Mouse (Mus musculus): ENCODE measurements around the gene Wfdc17. TPM values are rescaled to one million over a fixed set of nuclear protein-coding genes. Genes with fewer than 3 reads are reported as not detected.

Gene Wfdc17
- polyA plus RNA-seq, 1 experiment: 0.51 TPM

- 65% methylated on average over 3 of the region's 3 CpGs for WGBS
- H3K27ac ChIP-seq (ENCODE audit: insufficient read depth, low read length): no peak overlapping the region
- DNase-seq: no peak
- TF ChIP-seq CTCF (IDR thresholded peaks at IDR 0.05; ENCODE audit: borderline replicate concordance, insufficient read depth, low read depth, low read length) (no peak), POLR2A (IDR thresholded peaks at IDR 0.05; ENCODE audit: borderline replicate concordance, insufficient read depth, low read length) (no peak)
- H3K27me3 ChIP-seq (ENCODE audit: control insufficient read depth, insufficient read depth, low read length): no peaks in the 10 kb centered on the region
- H3K4me3 ChIP-seq (replicated peaks; ENCODE audit: insufficient read depth, low read depth, low read length): no peak overlapping the region
- H3K4me1 ChIP-seq (ENCODE audit: control insufficient read depth, insufficient read depth, low read length): no peaks in the 10 kb centered on the region
These were observed 25.1 kb downstream of the Wfdc17 start for GRCm38 (mm10) chr11:83728757-83729432.

DNA sequence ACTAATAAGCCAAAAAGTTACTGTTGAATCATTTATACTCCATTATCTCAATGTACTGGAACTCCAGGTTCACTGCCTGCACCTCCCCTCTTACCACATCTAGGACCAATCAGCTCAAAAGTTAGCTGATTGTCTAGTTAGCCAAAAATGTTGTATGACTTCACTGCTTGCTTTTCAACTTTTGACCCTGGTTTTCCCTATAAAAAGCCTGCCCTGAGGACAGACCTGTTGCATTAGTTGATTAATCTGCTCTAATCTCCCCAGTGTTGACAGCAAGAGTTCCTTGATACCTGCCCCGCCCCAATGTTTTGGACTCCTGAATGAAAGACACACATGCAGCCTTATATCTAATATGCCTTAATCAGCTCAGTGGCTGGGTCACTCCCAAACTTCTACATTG lies 27.3 kb downstream of the Wfdc17 start:
- no peak for TF ChIP-seq POLR2A (IDR thresholded peaks at IDR 0.05; ENCODE audit: borderline replicate concordance, insufficient read depth, low read length)
- TF ChIP-seq CTCF (IDR thresholded peaks at IDR 0.05; ENCODE audit: borderline replicate concordance, insufficient read depth, low read depth, low read length): no peak
- H3K27me3 ChIP-seq (ENCODE audit: control insufficient read depth, insufficient read depth, low read length): no peaks in the 10 kb centered on the region

DNA sequence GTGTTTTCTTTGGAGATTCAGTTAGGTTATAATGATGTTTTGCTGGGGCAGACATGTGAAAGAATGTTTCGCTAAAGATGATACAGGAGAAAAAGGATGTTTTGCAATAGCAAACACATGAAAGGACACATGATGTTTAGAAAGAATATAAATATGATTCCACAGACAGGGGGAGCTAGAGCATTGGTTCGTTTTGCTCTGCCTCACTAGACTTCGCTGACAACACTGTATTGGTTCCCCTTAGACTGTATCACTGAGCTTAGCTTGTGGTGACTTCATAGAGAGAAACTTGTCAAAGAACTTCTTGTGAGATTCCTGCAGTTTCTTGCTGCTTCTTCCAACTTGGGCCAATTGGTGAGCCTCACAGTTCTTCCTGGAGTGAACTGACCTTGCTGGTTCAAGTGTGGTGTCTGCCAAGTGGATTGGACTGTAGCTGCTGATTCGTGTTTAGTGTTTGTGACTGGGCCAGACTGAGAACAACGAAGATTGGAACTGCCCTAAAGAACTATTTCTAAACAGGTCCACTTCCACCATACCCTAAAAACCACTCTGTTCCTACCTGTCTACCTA lies 29.4 kb downstream of the Wfdc17 start:
- H3K4me3 ChIP-seq (replicated peaks; ENCODE audit: insufficient read depth, low read depth, low read length): no peak overlapping the region
- 73% methylated on average over 5 of the region's 5 CpGs for WGBS
- no peaks in the 10 kb centered on the region for H3K4me1 ChIP-seq (ENCODE audit: control insufficient read depth, insufficient read depth, low read length)
- DNase-seq: no peak
- no peak overlapping the region for H3K27ac ChIP-seq (ENCODE audit: insufficient read depth, low read length)
- TF ChIP-seq CTCF (IDR thresholded peaks at IDR 0.05; ENCODE audit: borderline replicate concordance, insufficient read depth, low read depth, low read length) (no peak), POLR2A (IDR thresholded peaks at IDR 0.05; ENCODE audit: borderline replicate concordance, insufficient read depth, low read length) (no peak)
- H3K27me3 ChIP-seq (ENCODE audit: control insufficient read depth, insufficient read depth, low read length): no peaks in the 10 kb centered on the region

More for the DNA sequence above, 27.3 kb downstream of the Wfdc17 start:
- Histone ChIP-seq H3K27ac (ENCODE audit: insufficient read depth, low read length) (no peak overlapping the region), H3K4me1 (ENCODE audit: control insufficient read depth, insufficient read depth, low read length) (no peaks in the 10 kb centered on the region), H3K4me3 (replicated peaks; ENCODE audit: insufficient read depth, low read depth, low read length) (no peak overlapping the region)
- WGBS: 97% methylated on average over 1 of the region's 1 CpGs
- DNase-seq: no peak

DNA sequence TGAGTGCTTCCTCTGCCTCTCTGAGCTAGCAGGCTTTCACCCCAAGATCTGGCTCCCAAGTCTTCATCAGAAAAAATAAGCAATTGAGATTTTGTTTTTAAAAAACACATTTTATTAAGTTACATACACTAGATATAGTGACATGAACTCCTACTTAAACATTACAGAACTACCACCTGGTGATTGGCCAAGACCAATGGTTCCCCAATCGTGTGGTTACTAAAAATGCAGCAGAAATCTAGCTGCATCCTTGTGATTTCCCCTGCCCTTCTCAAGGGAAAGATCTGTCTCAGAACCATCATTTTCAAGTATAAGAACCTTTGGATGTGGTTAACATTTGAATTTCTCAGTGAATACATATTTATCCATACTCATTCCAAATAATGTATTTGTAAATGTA lies 30.4 kb downstream of the Wfdc17 start:
- WGBS: 90% methylated on average over 1 of the region's 1 CpGs
- no peaks in the 10 kb centered on the region for H3K27me3 ChIP-seq (ENCODE audit: control insufficient read depth, insufficient read depth, low read length)

DNA sequence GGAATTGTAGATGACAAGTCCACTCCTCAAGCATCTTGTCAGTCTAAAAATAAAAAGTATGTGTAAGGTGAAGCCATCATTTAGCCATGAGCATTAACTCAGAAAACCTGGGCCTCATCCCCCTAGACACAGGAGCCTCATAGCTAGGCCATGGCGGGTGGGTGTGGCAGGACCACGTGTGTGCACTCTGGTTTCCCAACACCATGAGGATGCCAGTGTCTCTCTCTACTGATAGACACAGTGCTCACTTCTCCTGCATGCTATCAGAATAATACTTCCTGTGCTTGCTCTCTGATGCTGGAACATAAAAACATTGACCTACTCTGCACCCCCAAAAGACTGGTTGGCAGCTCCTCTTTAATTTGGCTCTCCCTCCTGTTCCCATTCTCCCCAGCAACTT lies 32.1 kb downstream of the Wfdc17 start:
- Histone ChIP-seq H3K4me1 (ENCODE audit: control insufficient read depth, insufficient read depth, low read length) (no peaks in the 10 kb centered on the region), H3K27me3 (ENCODE audit: control insufficient read depth, insufficient read depth, low read length) (no peaks in the 10 kb centered on the region), H3K27ac (ENCODE audit: insufficient read depth, low read length) (no peak overlapping the region), H3K4me3 (replicated peaks; ENCODE audit: insufficient read depth, low read depth, low read length) (no peak overlapping the region)
- DNase-seq: no peak
- TF ChIP-seq POLR2A (IDR thresholded peaks at IDR 0.05; ENCODE audit: borderline replicate concordance, insufficient read depth, low read length) (no peak), CTCF (IDR thresholded peaks at IDR 0.05; ENCODE audit: borderline replicate concordance, insufficient read depth, low read depth, low read length) (no peak)
- WGBS: 67% methylated on average over 2 of the region's 2 CpGs

More for the DNA sequence above, 30.4 kb downstream of the Wfdc17 start:
- no peaks in the 10 kb centered on the region for H3K4me1 ChIP-seq (ENCODE audit: control insufficient read depth, insufficient read depth, low read length)
- TF ChIP-seq CTCF (IDR thresholded peaks at IDR 0.05; ENCODE audit: borderline replicate concordance, insufficient read depth, low read depth, low read length): no peak
- TF ChIP-seq POLR2A (IDR thresholded peaks at IDR 0.05; ENCODE audit: borderline replicate concordance, insufficient read depth, low read length): no peak
- H3K27ac ChIP-seq (ENCODE audit: insufficient read depth, low read length): no peak overlapping the region
- DNase-seq: no peak
- H3K4me3 ChIP-seq (replicated peaks; ENCODE audit: insufficient read depth, low read depth, low read length): no peak overlapping the region

GRCm38 (mm10) chr11:83737109-83737558 lies 33.3 kb downstream of the Wfdc17 start:
- no peaks in the 10 kb centered on the region for H3K4me1 ChIP-seq (ENCODE audit: control insufficient read depth, insufficient read depth, low read length)
- no peak for DNase-seq
- TF ChIP-seq CTCF (IDR thresholded peaks at IDR 0.05; ENCODE audit: borderline replicate concordance, insufficient read depth, low read depth, low read length): no peak
- no peak for TF ChIP-seq POLR2A (IDR thresholded peaks at IDR 0.05; ENCODE audit: borderline replicate concordance, insufficient read depth, low read length)
- no peaks in the 10 kb centered on the region for H3K27me3 ChIP-seq (ENCODE audit: control insufficient read depth, insufficient read depth, low read length)
- H3K4me3 ChIP-seq (replicated peaks; ENCODE audit: insufficient read depth, low read depth, low read length): no peak overlapping the region
- no peak overlapping the region for H3K27ac ChIP-seq (ENCODE audit: insufficient read depth, low read length)
- 81% methylated on average over 3 of the region's 3 CpGs for WGBS

GRCm38 (mm10) chr11:83739241-83739640 lies 35.5 kb downstream of the Wfdc17 start:
- H3K27me3 ChIP-seq (ENCODE audit: control insufficient read depth, insufficient read depth, low read length): no peaks in the 10 kb centered on the region
- TF ChIP-seq POLR2A (IDR thresholded peaks at IDR 0.05; ENCODE audit: borderline replicate concordance, insufficient read depth, low read length) (no peak), CTCF (IDR thresholded peaks at IDR 0.05; ENCODE audit: borderline replicate concordance, insufficient read depth, low read depth, low read length) (peak; percentile 90)
- 22% methylated on average over 5 of the region's 5 CpGs for WGBS
- no peak overlapping the region for H3K4me3 ChIP-seq (replicated peaks; ENCODE audit: insufficient read depth, low read depth, low read length)
- no peaks in the 10 kb centered on the region for H3K4me1 ChIP-seq (ENCODE audit: control insufficient read depth, insufficient read depth, low read length)
- peak; percentile 44 to 76 for DNase-seq
- no peak overlapping the region for H3K27ac ChIP-seq (ENCODE audit: insufficient read depth, low read length)

GRCm38 (mm10) chr11:83740443-83740991 lies 36.7 kb downstream of the Wfdc17 start:
- DNase-seq: no peak
- H3K4me1 ChIP-seq (ENCODE audit: control insufficient read depth, insufficient read depth, low read length): no peaks in the 10 kb centered on the region
- WGBS: 78% methylated on average over 4 of the region's 4 CpGs
- TF ChIP-seq CTCF (IDR thresholded peaks at IDR 0.05; ENCODE audit: borderline replicate concordance, insufficient read depth, low read depth, low read length) (no peak), POLR2A (IDR thresholded peaks at IDR 0.05; ENCODE audit: borderline replicate concordance, insufficient read depth, low read length) (no peak)
- no peak overlapping the region for H3K27ac ChIP-seq (ENCODE audit: insufficient read depth, low read length)
- H3K4me3 ChIP-seq (replicated peaks; ENCODE audit: insufficient read depth, low read depth, low read length): no peak overlapping the region
- H3K27me3 ChIP-seq (ENCODE audit: control insufficient read depth, insufficient read depth, low read length): no peaks in the 10 kb centered on the region

Measured in cerebellum, adult 2 months (tissue).